In genomic region chr3:146345308-146345780, GRCm38 (mm10) we compare ENCODE assay signal across 8 mouse cellular contexts. TPM values are rescaled to one million over a fixed set of nuclear protein-coding genes. Genes with fewer than 3 reads are reported as not detected.
A peak's percentile ranks its signal among the peaks of the same experiment; 100 is the strongest.
DNase-seq lines count a peak whose midpoint lies in the region; ATAC-seq and TF ChIP-seq lines count a peak whose summit lies in the region.

No protein-coding gene starts in this region.

- 6% methylated on average over 18 of the region's 18 CpGs for WGBS in kidney, embryonic 15.5 days
- 11% methylated on average over 18 of the region's 18 CpGs for WGBS in liver, embryonic 12.5 days (ENCODE audit: insufficient replicate concordance)
- 4% methylated on average over 18 of the region's 18 CpGs for WGBS in stomach, postnatal 0 days

- H3K9me3 ChIP-seq in kidney, embryonic 15.5 days (replicated peaks): no peaks in the 10 kb centered on the region
- H3K9me3 ChIP-seq in liver, embryonic 12.5 days (replicated peaks): no peaks in the 10 kb centered on the region
- no peaks in the 10 kb centered on the region for H3K9me3 ChIP-seq in stomach, postnatal 0 days (ENCODE audit: control insufficient read depth, low read length)

- peak overlapping the region; percentile 23 for H3K4me3 ChIP-seq in kidney, embryonic 15.5 days (replicated peaks)
- H3K4me3 ChIP-seq in liver, embryonic 12.5 days: no peak overlapping the region; the same call in 1 of the 2 replicates
- peak overlapping the region; percentile 15; the same call in 1 of the 2 replicates for H3K4me3 ChIP-seq in stomach, postnatal 0 days (ENCODE audit: low read depth, low read length)

- peak; percentile 81 for ATAC-seq in kidney, embryonic 15.5 days (replicated peaks; ENCODE audit: low FRiP score)
- peak; percentile 76 for ATAC-seq in liver, embryonic 12.5 days
- peak; percentile 78 for ATAC-seq in stomach, postnatal 0 days (ENCODE audit: low FRiP score, low TSS enrichment)

- peaks cover 4% of the 10 kb centered on the region; the same call in 1 of the 2 replicates for H3K4me1 ChIP-seq in kidney, embryonic 15.5 days
- H3K4me1 ChIP-seq in liver, embryonic 12.5 days: peaks cover 15% of the 10 kb centered on the region
- H3K4me1 ChIP-seq in stomach, postnatal 0 days (replicated peaks; ENCODE audit: control insufficient read depth, insufficient read depth): no peaks in the 10 kb centered on the region

- no peaks in the 10 kb centered on the region for H3K27me3 ChIP-seq in kidney, embryonic 15.5 days
- H3K27me3 ChIP-seq in liver, embryonic 12.5 days (replicated peaks): peaks cover 40% of the 10 kb centered on the region; the same call in 1 of the 2 replicates
- no peaks in the 10 kb centered on the region for H3K27me3 ChIP-seq in stomach, postnatal 0 days (ENCODE audit: control insufficient read depth, insufficient read depth, low read length)

- peak overlapping the region; percentile 53 for H3K4me2 ChIP-seq in kidney, embryonic 15.5 days
- H3K4me2 ChIP-seq in liver, embryonic 12.5 days: peak overlapping the region; percentile 48
- H3K4me2 ChIP-seq in stomach, postnatal 0 days (replicated peaks; ENCODE audit: low read depth): peak overlapping the region; percentile 34

- no peak overlapping the region for H3K9ac ChIP-seq in kidney, embryonic 15.5 days
- 0 out of 2 replicates have a peak overlapping the region, but pooled peaks have one; percentile 13 for H3K9ac ChIP-seq in liver, embryonic 12.5 days
- H3K9ac ChIP-seq in stomach, postnatal 0 days (ENCODE audit: low read length): no peak overlapping the region

- no peak for TF ChIP-seq EP300 in stomach, postnatal 0 days (optimal IDR thresholded peaks at IDR 0.05)

- no peaks in the 10 kb centered on the region for H3K36me3 ChIP-seq in kidney, embryonic 15.5 days
- H3K36me3 ChIP-seq in liver, embryonic 12.5 days: no peaks in the 10 kb centered on the region
- H3K36me3 ChIP-seq in stomach, postnatal 0 days (ENCODE audit: control insufficient read depth, insufficient read depth, low read length): no peaks in the 10 kb centered on the region

- TF ChIP-seq CTCF in stomach, postnatal 0 days (IDR thresholded peaks at IDR 0.05; ENCODE audit: low read depth): peak; percentile 98

- DNase-seq in CD4-positive helper T cell, adult 2 months (ENCODE audit: low read depth, low spot score): peak; percentile 67
- peak; percentile 80 for DNase-seq in adrenal gland, postnatal 10 days
- peak; percentile 75 for DNase-seq in embryo, embryonic 9.5 days (ENCODE audit: extremely low spot score)
- peak; percentile 54 for DNase-seq in heart, adult 8-10 months (ENCODE audit: low spot score)
- peak; percentile 43 to 49 for DNase-seq in natural killer cell, adult 2 months (ENCODE audit: low spot score in 2 of 2)
- peak; percentile 79 for DNase-seq in stomach, postnatal 0 days (ENCODE audit: low spot score)

- no peak overlapping the region for H3K27ac ChIP-seq in kidney, embryonic 15.5 days
- no peak overlapping the region for H3K27ac ChIP-seq in liver, embryonic 12.5 days
- H3K27ac ChIP-seq in stomach, postnatal 0 days (replicated peaks): no peak overlapping the region

RNA-seq across cellular contexts. Expression of gene Ssx2ip, which starts 59.1 kb away (rescaled TPM):
- 10 to 100 TPM; 12.5 to 17.3 TPM for total RNA-seq in adrenal gland, postnatal 10 days (2021)
- total RNA-seq in heart, adult 8-10 months (2022): 10 to 100 TPM; 13.1 to 17.5 (median 15.3) TPM
- 23.7 and 24.2 TPM in 2 replicates for polyA plus RNA-seq in kidney, embryonic 15.5 days (2015; fragmentation: Nextera tagmentation; extraction: Ambion mirVana)
- polyA plus RNA-seq in liver, embryonic 12.5 days (2016; fragmentation: Nextera tagmentation; extraction: Ambion mirVana): 157 TPM in 2 replicates
- 12.9 and 14.1 TPM in 2 replicates for polyA plus RNA-seq in stomach, postnatal 0 days (2015; fragmentation: Nextera tagmentation; extraction: Ambion mirVana)
